Mouse (Mus musculus) embryonic facial prominence, embryonic 15.5 days (tissue): ENCODE results near the gene 1700020N01Rik. TPM values are rescaled to one million over a fixed set of nuclear protein-coding genes. Genes with fewer than 3 reads are reported as not detected.

Experiments used
- ATAC-seq: fragments of 200-750 bp; cut with Nextera tagmentation; 2 replicates; pipeline ENCODE4 v1.8.0; 2017; ENCODE audit warnings: low read depth, moderate TSS enrichment; ENCODE audit not compliant: insufficient number of reproducible peaks, low FRiP score, low TSS enrichment
- H3K27ac ChIP-seq: fragments of 300-500 bp; sonication (generic); replicated peaks from 2 replicates; pipeline ENCODE4 v1.5.1; 2015; ENCODE audit warnings: mild to moderate bottlenecking, inconsistent platforms
- H3K27me3 ChIP-seq: fragments of 300-500 bp; sonication (generic); 2 replicates; pipeline ENCODE4 v1.6.1; 2015; ENCODE audit warnings: inconsistent platforms
- H3K36me3 ChIP-seq: fragments of 300-500 bp; sonication (generic); 2 replicates; pipeline ENCODE4 v1.6.1; 2015; ENCODE audit warnings: mild to moderate bottlenecking, inconsistent platforms
- H3K4me1 ChIP-seq: fragments of 300-500 bp; sonication (generic); 2 replicates; pipeline ENCODE4 v1.6.1; 2015; ENCODE audit warnings: inconsistent platforms
- H3K4me2 ChIP-seq: fragments of 300-500 bp; sonication (generic); replicated peaks from 2 replicates; pipeline ENCODE4 v1.6.1; 2015; ENCODE audit warnings: mild to moderate bottlenecking, inconsistent platforms
- H3K4me3 ChIP-seq: fragments of 300-500 bp; sonication (generic); replicated peaks from 2 replicates; pipeline ENCODE4 v1.5.1; 2015; ENCODE audit warnings: mild to moderate bottlenecking, inconsistent platforms
- H3K9ac ChIP-seq: fragments of 300-500 bp; sonication (generic); 2 replicates; pipeline ENCODE4 v1.6.1; 2015; ENCODE audit warnings: inconsistent platforms
- H3K9me3 ChIP-seq: fragments of 300-500 bp; sonication (generic); replicated peaks from 2 replicates; pipeline ENCODE4 v1.6.1; 2016; ENCODE audit warnings: inconsistent platforms
- WGBS: fragments of 180-500 bp; shearing (Covaris S2); methylation state at CpG from one replicate; pipeline ENCODE4 v1.1.7; 2015; 5-methylcytosine and 5-hydroxymethylcytosine counted together
- polyA plus RNA-seq: library from polyadenylated mRNA; unstranded; fragments of >200 nt; fragmentation: Nextera tagmentation; extraction: Ambion mirVana; gene quantifications from 2 replicates; pipeline ENCODE4 v1.2.1, GENCODE M21; 2015

1700020N01Rik gene
- polyA plus RNA-seq, 1 experiment from 2014 or later: not detected

GRCm38 (mm10) chr10:21564189-21564588 is 28.8 kb upstream of the 1700020N01Rik start:
- H3K27me3 ChIP-seq: no peaks in the 10 kb centered on the region
- no peak overlapping the region for H3K9ac ChIP-seq
- no peak overlapping the region for H3K27ac ChIP-seq
- H3K4me1 ChIP-seq: no peaks in the 10 kb centered on the region
- no peak for ATAC-seq
- H3K4me2 ChIP-seq: no peak overlapping the region
- no peaks in the 10 kb centered on the region for H3K36me3 ChIP-seq
- H3K9me3 ChIP-seq: no peaks in the 10 kb centered on the region
- no peak overlapping the region for H3K4me3 ChIP-seq
- WGBS: 85% methylated on average over 5 of the region's 5 CpGs

- 87% methylated on average over 1 of the region's 1 CpGs for WGBS
- Histone ChIP-seq H3K4me2 (no peak overlapping the region), H3K27me3 (no peaks in the 10 kb centered on the region), H3K9me3 (no peaks in the 10 kb centered on the region), H3K36me3 (no peaks in the 10 kb centered on the region), H3K4me3 (no peak overlapping the region), H3K9ac (no peak overlapping the region), H3K4me1 (no peaks in the 10 kb centered on the region), H3K27ac (no peak overlapping the region)
- ATAC-seq: no peak
Measured at GRCm38 (mm10) chr10:21566074-21566473, 26.9 kb upstream of the 1700020N01Rik start.

- no peak for ATAC-seq
- no peaks in the 10 kb centered on the region for H3K36me3 ChIP-seq
- no peak overlapping the region for H3K4me3 ChIP-seq
- H3K27ac ChIP-seq: no peak overlapping the region
- H3K9ac ChIP-seq: no peak overlapping the region
- H3K4me1 ChIP-seq: no peaks in the 10 kb centered on the region
- WGBS: 81% methylated on average over 4 of the region's 4 CpGs
- H3K27me3 ChIP-seq: no peaks in the 10 kb centered on the region
- no peaks in the 10 kb centered on the region for H3K9me3 ChIP-seq
- H3K4me2 ChIP-seq: no peak overlapping the region
Measured at GRCm38 (mm10) chr10:21571615-21572014, 21.3 kb upstream of the 1700020N01Rik start.

GRCm38 (mm10) chr10:21573713-21574112 is 19.2 kb upstream of the 1700020N01Rik start:
- no peak for ATAC-seq
- no peak overlapping the region for H3K4me2 ChIP-seq
- H3K4me1 ChIP-seq: no peaks in the 10 kb centered on the region
- H3K36me3 ChIP-seq: no peaks in the 10 kb centered on the region
- no peaks in the 10 kb centered on the region for H3K27me3 ChIP-seq
- H3K27ac ChIP-seq: no peak overlapping the region
- H3K4me3 ChIP-seq: no peak overlapping the region
- no peak overlapping the region for H3K9ac ChIP-seq
- H3K9me3 ChIP-seq: no peaks in the 10 kb centered on the region
- WGBS: 73% methylated on average over 4 of the region's 4 CpGs

- H3K4me3 ChIP-seq: no peak overlapping the region
- no peaks in the 10 kb centered on the region for H3K36me3 ChIP-seq
- no peaks in the 10 kb centered on the region for H3K27me3 ChIP-seq
- ATAC-seq: no peak
- H3K4me2 ChIP-seq: no peak overlapping the region
- no peak overlapping the region for H3K27ac ChIP-seq
- WGBS: 69% methylated on average over 11 of the region's 11 CpGs
- H3K4me1 ChIP-seq: no peaks in the 10 kb centered on the region
- no peak overlapping the region for H3K9ac ChIP-seq
- no peaks in the 10 kb centered on the region for H3K9me3 ChIP-seq
Measured at GRCm38 (mm10) chr10:21575806-21576378, 17.1 kb upstream of the 1700020N01Rik start.

GRCm38 (mm10) chr10:21577798-21578197 is 15.1 kb upstream of the 1700020N01Rik start:
- H3K4me3 ChIP-seq: no peak overlapping the region
- WGBS: 94% methylated on average over 6 of the region's 6 CpGs
- H3K36me3 ChIP-seq: no peaks in the 10 kb centered on the region
- no peaks in the 10 kb centered on the region for H3K27me3 ChIP-seq
- no peak overlapping the region for H3K27ac ChIP-seq
- ATAC-seq: no peak
- no peak overlapping the region for H3K4me2 ChIP-seq
- no peaks in the 10 kb centered on the region for H3K4me1 ChIP-seq
- H3K9ac ChIP-seq: no peak overlapping the region
- no peaks in the 10 kb centered on the region for H3K9me3 ChIP-seq

- no peaks in the 10 kb centered on the region for H3K9me3 ChIP-seq
- H3K4me1 ChIP-seq: no peaks in the 10 kb centered on the region
- WGBS: 81% methylated on average over 1 of the region's 1 CpGs
Measured at GRCm38 (mm10) chr10:21581546-21581945, 11.4 kb upstream of the 1700020N01Rik start.

GRCm38 (mm10) chr10:21587041-21587440 is 5.9 kb upstream of the 1700020N01Rik start:
- Histone ChIP-seq H3K9ac (no peak overlapping the region), H3K27ac (no peak overlapping the region), H3K4me2 (no peak overlapping the region), H3K4me1 (no peaks in the 10 kb centered on the region), H3K9me3 (no peaks in the 10 kb centered on the region), H3K27me3 (no peaks in the 10 kb centered on the region), H3K4me3 (no peak overlapping the region), H3K36me3 (no peaks in the 10 kb centered on the region)
- WGBS: 32% methylated on average over 2 of the region's 2 CpGs
- ATAC-seq: no peak

More at GRCm38 (mm10) chr10:21581546-21581945, 11.4 kb upstream of the 1700020N01Rik start:
- Histone ChIP-seq H3K36me3 (no peaks in the 10 kb centered on the region), H3K4me3 (no peak overlapping the region), H3K27ac (no peak overlapping the region), H3K27me3 (no peaks in the 10 kb centered on the region), H3K4me2 (no peak overlapping the region), H3K9ac (no peak overlapping the region)
- ATAC-seq: no peak

- WGBS: 73% methylated on average over 4 of the region's 4 CpGs
- Histone ChIP-seq H3K27ac (no peak overlapping the region), H3K4me1 (no peaks in the 10 kb centered on the region), H3K9ac (no peak overlapping the region), H3K4me3 (no peak overlapping the region), H3K9me3 (no peaks in the 10 kb centered on the region), H3K4me2 (no peak overlapping the region), H3K27me3 (no peaks in the 10 kb centered on the region), H3K36me3 (no peaks in the 10 kb centered on the region)
- ATAC-seq: no peak
Measured at GRCm38 (mm10) chr10:21588007-21588852, 4.7 kb upstream of the 1700020N01Rik start.

- Histone ChIP-seq H3K4me2 (no peak overlapping the region), H3K27ac (no peak overlapping the region), H3K36me3 (no peaks in the 10 kb centered on the region), H3K9me3 (no peaks in the 10 kb centered on the region), H3K9ac (no peak overlapping the region), H3K4me3 (no peak overlapping the region), H3K4me1 (peaks cover 17% of the 10 kb centered on the region), H3K27me3 (no peaks in the 10 kb centered on the region)
- 41% methylated on average over 5 of the region's 5 CpGs for WGBS
- ATAC-seq: no peak
Measured at GRCm38 (mm10) chr10:21600931-21601330, 8.0 kb downstream of the 1700020N01Rik start.

GRCm38 (mm10) chr10:21604476-21604875 is 11.5 kb downstream of the 1700020N01Rik start:
- Histone ChIP-seq H3K27ac (peak overlapping the region; percentile 58), H3K4me1 (peaks cover 17% of the 10 kb centered on the region), H3K36me3 (no peaks in the 10 kb centered on the region), H3K9me3 (no peaks in the 10 kb centered on the region), H3K9ac (no peak overlapping the region), H3K4me3 (no peak overlapping the region), H3K27me3 (no peaks in the 10 kb centered on the region), H3K4me2 (no peak overlapping the region)
- 63% methylated on average over 8 of the region's 8 CpGs for WGBS
- no peak for ATAC-seq
